Mouse (Mus musculus): ENCODE results near the gene Dnali1.

- no peak for TF ChIP-seq CTCF (IDR thresholded peaks at IDR 0.05; ENCODE audit: control insufficient read depth, insufficient read depth, insufficient read length)
- TF ChIP-seq USF1 (IDR thresholded peaks at IDR 0.05; ENCODE audit: low read depth), result no peak
- no peak for TF ChIP-seq MAX (IDR thresholded peaks at IDR 0.05)
- no peak for TF ChIP-seq CEBPB (IDR thresholded peaks at IDR 0.05; ENCODE audit: low read depth)
Observed at GRCm38 (mm10) chr4:125077700-125078099, 12.2 kb upstream of the Dnali1 start.

All from C2C12 (cell line).